Mouse (Mus musculus) embryonic facial prominence, embryonic 11.5 days (tissue): Measurements from ENCODE around the gene Pitpna. TPM values are rescaled to one million over a fixed set of nuclear protein-coding genes. Genes with fewer than 3 reads are reported as not detected.

Experiments
- ATAC-seq: fragments of 200-750 bp; cut with Nextera tagmentation; replicated peaks from 2 replicates; pipeline ENCODE4 v1.8.0; 2017; ENCODE audit warnings: low read depth; ENCODE audit not compliant: insufficient number of reproducible peaks, low FRiP score, low TSS enrichment
- DNase-seq: peaks from one replicate; pipeline ENCODE4 v3.0.0-alpha.2; 2015; ENCODE audit warnings: low spot score
- H3K27ac ChIP-seq: fragments of 300-500 bp; sonication (generic); replicated peaks from 2 replicates; pipeline ENCODE4 v1.5.1; 2014; ENCODE audit warnings: mild to moderate bottlenecking, low read depth, low read length, control low read depth
- H3K27me3 ChIP-seq: fragments of 300-500 bp; sonication (generic); 2 replicates; pipeline ENCODE4 v1.6.1; 2014; ENCODE audit warnings: mild to moderate bottlenecking, low read length, moderate library complexity, mixed read lengths; ENCODE audit not compliant: control insufficient read depth, insufficient read depth
- H3K36me3 ChIP-seq: fragments of 300-500 bp; sonication (generic); replicated peaks from 2 replicates; pipeline ENCODE4 v1.6.1; 2014; ENCODE audit warnings: low read depth, mild to moderate bottlenecking, low read length, moderate library complexity, mixed read lengths; ENCODE audit not compliant: control insufficient read depth, insufficient read depth
- H3K4me1 ChIP-seq: fragments of 300-500 bp; sonication (generic); 2 replicates; pipeline ENCODE4 v1.6.1; 2014; ENCODE audit warnings: low read length, mixed read lengths; ENCODE audit not compliant: control insufficient read depth, insufficient read depth
- H3K4me2 ChIP-seq: fragments of 300-500 bp; sonication (generic); 2 replicates; pipeline ENCODE4 v1.6.1; 2014; ENCODE audit warnings: low read depth, mild to moderate bottlenecking, control low read depth, low read length, moderate library complexity
- H3K4me3 ChIP-seq: fragments of 300-500 bp; sonication (generic); 2 replicates; pipeline ENCODE4 v1.5.1; 2014; ENCODE audit warnings: low read depth, low read length, control low read depth
- H3K9ac ChIP-seq: fragments of 300-500 bp; sonication (generic); replicated peaks from 2 replicates; pipeline ENCODE4 v1.6.1; 2014; ENCODE audit warnings: mild to moderate bottlenecking, control low read depth, low read length
- H3K9me3 ChIP-seq: fragments of 300-500 bp; sonication (generic); replicated peaks from 2 replicates; pipeline ENCODE4 v1.6.1; 2016; ENCODE audit warnings: mild to moderate bottlenecking, low read length, inconsistent platforms, mixed read lengths; ENCODE audit not compliant: control insufficient read depth
- WGBS: fragments of 180-500 bp; shearing (Covaris S2); extraction: QIAGEN DNeasy Blood & Tissue Kit; methylation state at CpG from one replicate; pipeline ENCODE4 v1.1.7; 2014; 5-methylcytosine and 5-hydroxymethylcytosine counted together
- polyA plus RNA-seq: library from polyadenylated mRNA; unstranded; fragments of >200 nt; fragmentation: Nextera tagmentation; extraction: Ambion mirVana; gene quantifications from 2 replicates; pipeline ENCODE4 v1.2.1, GENCODE M21; 2014

Gene Pitpna
- polyA plus RNA-seq, 1 experiment from 2014 or later, result 83.0 TPM

- no peaks in the 10 kb centered on the region for H3K9me3 ChIP-seq
- H3K4me1 ChIP-seq, result no peaks in the 10 kb centered on the region
- peaks cover 3% of the 10 kb centered on the region for H3K36me3 ChIP-seq
- H3K27me3 ChIP-seq, result no peaks in the 10 kb centered on the region
- H3K27ac ChIP-seq, result no peak overlapping the region
- no peak overlapping the region for H3K4me3 ChIP-seq
- H3K4me2 ChIP-seq, result no peak overlapping the region
- no peak overlapping the region for H3K9ac ChIP-seq
- no peak for DNase-seq
- no peak for ATAC-seq
- WGBS, result 95% methylated on average over 6 of the region's 6 CpGs
Observed at GRCm38 (mm10) chr11:75666296-75666695, 78.4 kb downstream of the Pitpna start.

GRCm38 (mm10) chr11:75668621-75669020 is 80.7 kb downstream of the Pitpna start:
- Histone ChIP-seq H3K4me2 (no peak overlapping the region), H3K4me1 (no peaks in the 10 kb centered on the region), H3K36me3 (peaks cover 3% of the 10 kb centered on the region), H3K27ac (no peak overlapping the region), H3K4me3 (no peak overlapping the region), H3K9ac (no peak overlapping the region), H3K27me3 (no peaks in the 10 kb centered on the region), H3K9me3 (no peaks in the 10 kb centered on the region)
- 87% methylated on average over 3 of the region's 3 CpGs for WGBS
- DNase-seq (no peak), ATAC-seq (no peak)

- no peaks in the 10 kb centered on the region for H3K27me3 ChIP-seq
- H3K9ac ChIP-seq, result no peak overlapping the region
- no peaks in the 10 kb centered on the region for H3K4me1 ChIP-seq
- peaks cover 3% of the 10 kb centered on the region for H3K36me3 ChIP-seq
- no peak overlapping the region for H3K4me3 ChIP-seq
- H3K9me3 ChIP-seq, result no peaks in the 10 kb centered on the region
- 89% methylated on average over 11 of the region's 11 CpGs for WGBS
- ATAC-seq (no peak), DNase-seq (no peak)
- no peak overlapping the region for H3K4me2 ChIP-seq
- H3K27ac ChIP-seq, result no peak overlapping the region
Observed at GRCm38 (mm10) chr11:75669176-75669852, 81.4 kb downstream of the Pitpna start.

- Histone ChIP-seq H3K27ac (no peak overlapping the region), H3K4me2 (no peak overlapping the region), H3K9ac (no peak overlapping the region), H3K27me3 (no peaks in the 10 kb centered on the region), H3K4me1 (no peaks in the 10 kb centered on the region), H3K9me3 (no peaks in the 10 kb centered on the region), H3K36me3 (peaks cover 3% of the 10 kb centered on the region), H3K4me3 (no peak overlapping the region)
- DNase-seq (no peak), ATAC-seq (no peak)
- 88% methylated on average over 12 of the region's 12 CpGs for WGBS
Observed at GRCm38 (mm10) chr11:75669853-75670200, 81.9 kb downstream of the Pitpna start.

- H3K9me3 ChIP-seq, result no peaks in the 10 kb centered on the region
- H3K4me2 ChIP-seq, result no peak overlapping the region
- no peak for ATAC-seq
- H3K4me1 ChIP-seq, result no peaks in the 10 kb centered on the region
- H3K27me3 ChIP-seq, result no peaks in the 10 kb centered on the region
- no peak for DNase-seq
- no peak overlapping the region for H3K27ac ChIP-seq
- H3K9ac ChIP-seq, result no peak overlapping the region
- no peak overlapping the region for H3K4me3 ChIP-seq
- WGBS, result 87% methylated on average over 22 of the region's 22 CpGs
- no peaks in the 10 kb centered on the region; the same call in 1 of the 2 replicates for H3K36me3 ChIP-seq
Observed at GRCm38 (mm10) chr11:75671426-75672180, 83.7 kb downstream of the Pitpna start.

GRCm38 (mm10) chr11:75673411-75673810 is 85.5 kb downstream of the Pitpna start:
- Histone ChIP-seq H3K9ac (no peak overlapping the region), H3K27ac (no peak overlapping the region), H3K4me3 (no peak overlapping the region), H3K4me1 (no peaks in the 10 kb centered on the region), H3K27me3 (no peaks in the 10 kb centered on the region), H3K9me3 (no peaks in the 10 kb centered on the region), H3K36me3 (no peaks in the 10 kb centered on the region; the same call in 1 of the 2 replicates), H3K4me2 (no peak overlapping the region)
- no peak for DNase-seq
- WGBS, result 79% methylated on average over 5 of the region's 5 CpGs
- no peak for ATAC-seq

GRCm38 (mm10) chr11:75674875-75675274 is 87.0 kb downstream of the Pitpna start:
- no peak overlapping the region for H3K4me2 ChIP-seq
- no peak overlapping the region for H3K9ac ChIP-seq
- H3K27me3 ChIP-seq, result no peaks in the 10 kb centered on the region
- H3K36me3 ChIP-seq, result no peaks in the 10 kb centered on the region; the same call in 1 of the 2 replicates
- no peak overlapping the region for H3K27ac ChIP-seq
- H3K4me1 ChIP-seq, result no peaks in the 10 kb centered on the region
- ATAC-seq, result no peak
- no peak overlapping the region for H3K4me3 ChIP-seq
- DNase-seq, result no peak
- 82% methylated on average over 3 of the region's 3 CpGs for WGBS
- no peaks in the 10 kb centered on the region for H3K9me3 ChIP-seq
